Mouse (Mus musculus) frontal cortex, postnatal 25 days (tissue): ENCODE measurements at regions not wholly inside any gene's neighbourhood (a gene's known extent, or its start where the extent isn't known, plus 50 kb on each side); places are given as distances from the start of the nearest gene placed in this dataset.

Source experiments
- DNase-seq, 2 experiments: peaks; one replicate each; pipeline ENCODE4 v3.0.0; 2022; ENCODE audit warnings: low spot score in 2 of 2

DNA sequence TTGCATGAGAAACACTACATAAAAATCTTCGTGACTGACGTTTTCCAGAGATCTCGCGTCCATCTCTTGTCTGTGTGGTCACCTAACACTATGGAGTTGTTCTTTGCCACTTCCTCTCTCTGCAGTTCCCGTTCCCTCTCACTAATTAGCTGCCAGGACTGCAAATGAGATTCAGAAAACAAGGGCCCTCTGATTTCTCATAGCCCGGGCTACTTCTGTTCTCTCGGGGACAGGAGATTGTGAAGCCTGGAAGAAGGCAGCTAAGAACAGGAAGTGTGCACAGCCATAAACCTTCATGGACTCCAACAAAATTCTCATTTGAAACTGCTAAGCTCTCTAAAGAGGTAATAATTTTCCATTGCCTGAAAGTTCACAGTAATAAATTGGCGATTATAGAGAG lies 358.9 kb upstream of the Actbl2 start:
- no peak for DNase-seq

GRCm38 (mm10) chr13:110897621-110898020 lies 357.2 kb upstream of the Actbl2 start:
- DNase-seq: no peak

- peak; percentile 14 to 41 for DNase-seq
These were observed 351.7 kb upstream of the Actbl2 start for GRCm38 (mm10) chr13:110902994-110903644.

DNA sequence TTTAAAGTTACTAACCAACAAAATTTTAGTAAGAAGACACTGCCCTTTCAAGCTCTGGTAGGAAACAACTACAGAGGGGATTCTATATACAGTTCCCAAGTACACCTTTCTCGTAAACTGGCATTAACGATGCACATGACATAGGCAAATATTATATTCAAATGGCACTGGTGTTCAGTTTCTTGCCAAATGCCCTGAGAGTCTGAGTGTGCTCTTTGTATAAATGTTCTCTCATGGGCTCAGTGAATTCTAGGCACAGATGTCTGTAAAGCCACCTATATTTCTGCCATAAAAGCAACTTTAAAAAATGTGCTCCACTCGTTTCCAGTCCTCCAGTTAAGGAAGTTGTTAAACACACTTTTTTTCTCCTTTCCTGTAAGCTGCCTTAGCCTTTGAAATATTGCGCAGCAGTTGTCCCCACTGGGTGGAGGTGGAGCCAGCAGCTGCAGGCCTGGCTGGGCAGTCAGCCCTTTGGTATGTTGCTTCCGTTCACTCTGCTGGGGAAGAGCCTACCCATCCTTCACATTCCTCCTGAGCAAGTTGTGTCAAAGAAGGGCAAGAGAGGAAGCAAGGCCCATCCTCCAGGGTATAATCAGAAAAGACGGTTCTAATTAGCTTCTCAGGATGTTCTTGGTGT lies 347.4 kb upstream of the Actbl2 start:
- DNase-seq: no peak

DNA sequence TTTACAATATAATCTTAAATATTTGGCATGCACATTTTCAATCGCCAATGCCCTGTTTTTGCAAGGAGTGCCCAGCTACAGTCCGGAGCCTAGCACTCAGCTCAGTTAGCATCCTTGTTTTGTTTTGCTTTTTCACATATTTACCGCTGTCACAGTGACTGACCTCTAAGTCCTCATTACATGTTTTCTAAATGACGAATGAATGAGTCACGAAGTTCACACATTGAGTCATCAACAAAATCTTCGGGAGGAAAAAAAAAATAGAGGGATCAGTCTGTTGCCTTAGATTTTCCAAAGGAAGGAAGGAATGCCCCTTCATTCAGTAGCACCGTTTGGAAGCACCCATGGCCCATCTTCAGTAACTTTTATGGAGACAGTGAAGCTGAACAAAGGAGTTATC lies 342.9 kb upstream of the Actbl2 start:
- no peak for DNase-seq

DNA sequence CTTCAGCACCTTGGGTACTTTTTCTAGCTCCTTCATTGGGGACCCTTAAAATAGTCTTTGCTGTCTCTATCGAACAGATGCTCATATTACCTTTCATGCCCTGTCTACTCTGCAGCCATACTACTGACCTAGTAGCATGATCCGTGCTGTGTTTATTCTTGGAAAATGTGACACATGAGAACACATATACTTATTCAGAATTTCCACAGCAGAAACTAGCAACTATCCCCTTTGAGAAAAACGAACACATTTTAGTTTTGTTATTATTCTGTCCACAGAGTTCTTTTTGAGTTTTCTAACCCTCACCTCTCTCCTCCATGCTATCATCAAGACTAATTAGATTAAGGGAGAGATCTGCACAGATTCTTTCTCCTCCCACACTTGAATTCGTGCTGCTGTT lies 341.6 kb upstream of the Actbl2 start:
- DNase-seq: no peak

GRCm38 (mm10) chr13:110913687-110914086 lies 341.1 kb upstream of the Actbl2 start:
- DNase-seq: peak in 1 of 2 experiments; percentile 12

DNA sequence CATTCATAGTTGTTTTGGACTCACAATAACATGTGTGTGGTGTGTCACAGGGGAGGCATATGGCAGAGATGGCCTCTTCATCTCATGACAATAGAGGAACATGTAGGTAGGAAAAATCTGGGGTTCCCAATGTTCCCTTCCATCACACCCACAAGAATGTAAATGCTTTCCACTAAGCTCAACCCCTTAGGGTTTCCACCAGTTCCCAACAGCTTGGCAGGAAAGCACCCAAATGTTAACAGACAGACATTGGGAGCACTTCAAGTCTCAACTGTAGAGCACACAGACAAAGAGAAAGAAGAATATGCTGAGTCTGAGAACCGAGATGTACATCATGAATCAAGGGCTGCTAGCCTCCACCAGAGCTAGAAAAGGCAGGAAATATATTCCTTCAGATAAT lies 339.7 kb upstream of the Actbl2 start:
- no peak for DNase-seq

DNA sequence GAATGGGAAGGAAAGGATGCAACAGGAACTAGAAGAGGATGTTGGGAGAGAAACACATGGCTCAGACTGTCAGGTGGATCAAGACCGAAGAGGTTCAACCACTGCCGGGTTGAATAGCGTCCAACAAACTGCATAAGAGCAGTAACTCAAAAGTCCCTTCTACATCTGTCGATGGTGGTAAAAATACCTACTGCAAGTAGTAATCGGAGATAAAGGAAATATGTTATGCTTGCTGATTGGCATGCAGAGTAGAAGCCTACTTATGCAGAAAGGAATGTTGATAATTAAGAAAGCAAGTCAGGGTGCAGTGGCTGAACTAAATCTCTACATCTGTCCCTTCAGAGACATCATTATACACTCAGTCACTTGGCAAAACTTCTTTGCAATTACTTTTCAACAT lies 330.9 kb upstream of the Actbl2 start:
- DNase-seq: no peak

GRCm38 (mm10) chr13:110924897-110925296 lies 329.9 kb upstream of the Actbl2 start:
- no peak for DNase-seq

- no peak for DNase-seq
These were observed 326.7 kb upstream of the Actbl2 start for GRCm38 (mm10) chr13:110928143-110928542.

DNA sequence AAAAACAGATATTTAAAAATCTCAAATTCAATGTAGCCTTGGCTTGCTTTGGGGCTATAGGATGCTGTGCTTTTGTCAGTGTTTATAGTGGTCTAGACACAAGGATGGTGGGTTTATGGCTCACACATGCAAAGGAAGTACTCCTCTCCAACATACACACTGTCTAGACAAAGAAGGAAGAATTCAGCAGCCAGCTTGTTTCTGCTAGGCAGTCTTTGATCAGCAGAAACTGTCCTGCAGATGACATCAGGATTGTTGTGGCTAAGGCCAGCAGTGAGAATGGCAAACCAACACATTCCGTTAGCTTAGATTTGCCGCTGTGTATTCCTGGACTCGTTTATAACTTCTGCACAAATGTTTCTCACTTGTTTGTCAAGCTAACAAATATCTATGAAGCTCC lies 325.9 kb upstream of the Actbl2 start:
- no peak for DNase-seq

DNA sequence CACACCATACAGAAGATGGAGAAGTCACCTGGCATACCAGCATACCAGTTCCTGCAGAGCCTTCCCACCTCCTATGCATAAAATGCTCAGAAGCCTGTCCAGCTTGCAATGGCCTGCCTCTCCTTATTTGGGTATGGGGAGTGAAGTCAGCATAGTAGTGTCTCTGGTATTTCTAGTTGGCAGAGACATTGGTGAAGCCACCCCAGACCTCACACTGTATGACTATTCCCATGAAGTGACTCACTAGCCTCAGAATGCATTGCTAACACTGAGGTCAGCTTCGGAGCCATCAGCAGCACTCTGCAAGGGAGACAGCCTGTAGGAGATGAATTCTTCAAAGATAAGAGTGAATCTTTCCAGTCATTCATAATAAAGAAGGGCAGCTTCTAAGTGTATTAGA lies 325.2 kb upstream of the Actbl2 start:
- DNase-seq: no peak

DNA sequence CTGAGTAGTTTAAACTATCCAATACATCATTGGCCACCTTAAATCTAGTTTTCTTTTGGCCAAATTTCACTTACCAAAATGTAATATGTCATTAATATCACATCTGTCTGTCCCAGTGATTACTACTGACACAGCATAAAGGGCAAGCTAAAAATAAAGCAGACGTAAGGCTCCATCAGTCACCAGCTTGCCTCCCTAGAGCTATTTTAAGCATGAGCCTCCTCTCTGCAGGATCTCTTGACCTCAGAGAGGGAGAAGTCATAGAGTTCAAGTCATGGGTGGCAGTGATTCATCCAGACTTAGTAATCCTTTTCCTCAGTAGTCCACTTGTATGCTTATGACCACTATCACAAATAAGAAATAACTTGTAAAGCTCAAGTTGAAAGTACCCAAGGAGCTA lies 313.2 kb upstream of the Actbl2 start:
- DNase-seq: no peak

GRCm38 (mm10) chr13:110942986-110943644 lies 311.7 kb upstream of the Actbl2 start:
- no peak for DNase-seq

DNA sequence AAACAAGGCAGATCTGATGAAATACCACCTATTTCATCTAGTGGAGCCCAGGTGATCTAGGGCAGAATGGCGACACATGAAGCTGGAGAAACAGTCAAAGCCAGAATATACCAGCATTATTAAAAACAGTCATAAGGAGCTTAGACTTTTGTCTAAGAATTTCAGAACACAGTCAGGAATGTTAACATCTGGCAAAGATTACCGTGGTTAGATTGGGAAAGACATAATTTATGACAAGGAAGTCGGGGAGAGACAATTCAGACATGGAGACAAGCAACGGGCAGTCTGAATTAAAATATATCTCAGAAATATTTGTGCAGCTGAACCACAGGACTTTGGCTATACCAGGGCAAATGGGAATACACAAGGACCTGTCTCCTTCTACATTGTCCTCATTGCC lies 310.8 kb upstream of the Actbl2 start:
- DNase-seq: no peak

DNA sequence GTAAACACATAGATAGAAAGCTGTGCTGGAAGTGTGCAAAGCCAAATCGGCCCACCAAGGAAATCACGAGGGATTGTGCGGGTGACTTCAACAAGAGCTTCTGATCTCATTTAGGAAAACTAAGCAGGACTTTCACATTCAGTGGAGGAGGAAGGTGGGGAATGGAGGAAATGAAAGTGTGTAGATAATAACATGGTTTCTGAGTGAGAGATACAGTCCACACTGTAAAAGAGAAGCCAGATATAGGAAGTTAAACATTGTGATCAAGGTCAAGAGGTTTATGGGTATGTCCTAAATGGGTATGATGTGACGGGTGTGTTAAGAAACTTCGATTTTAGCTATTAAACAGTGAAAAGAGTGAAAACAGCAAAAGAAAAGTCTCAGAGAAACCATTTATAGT lies 310.1 kb upstream of the Actbl2 start:
- DNase-seq: no peak

- DNase-seq: no peak
These were observed 294.6 kb upstream of the Actbl2 start for GRCm38 (mm10) chr13:110960212-110960611.

DNA sequence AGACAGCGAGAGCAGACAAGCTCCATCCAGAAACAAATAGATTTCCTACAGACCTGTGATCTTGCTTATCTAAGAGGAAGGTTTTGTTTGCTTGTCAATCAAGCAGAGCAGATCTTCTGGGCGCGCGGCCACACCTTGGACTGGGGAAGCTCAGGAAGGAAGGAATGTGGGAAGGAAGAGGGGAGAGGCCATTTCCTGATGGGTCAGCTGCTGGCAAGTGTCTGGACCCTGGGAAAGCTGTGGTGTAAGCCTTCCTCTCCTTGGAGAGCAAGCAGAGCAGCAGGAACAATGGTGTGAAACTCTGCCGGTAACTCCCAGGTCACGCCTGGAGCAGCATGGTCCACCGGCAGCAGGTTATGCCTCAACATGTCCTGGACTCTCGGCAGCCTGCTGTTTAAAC lies 287.7 kb upstream of the Actbl2 start:
- DNase-seq: no peak

- peak in 1 of 2 experiments; percentile 56 for DNase-seq
These were observed 286.9 kb upstream of the Actbl2 start for GRCm38 (mm10) chr13:110967626-110968506.

DNA sequence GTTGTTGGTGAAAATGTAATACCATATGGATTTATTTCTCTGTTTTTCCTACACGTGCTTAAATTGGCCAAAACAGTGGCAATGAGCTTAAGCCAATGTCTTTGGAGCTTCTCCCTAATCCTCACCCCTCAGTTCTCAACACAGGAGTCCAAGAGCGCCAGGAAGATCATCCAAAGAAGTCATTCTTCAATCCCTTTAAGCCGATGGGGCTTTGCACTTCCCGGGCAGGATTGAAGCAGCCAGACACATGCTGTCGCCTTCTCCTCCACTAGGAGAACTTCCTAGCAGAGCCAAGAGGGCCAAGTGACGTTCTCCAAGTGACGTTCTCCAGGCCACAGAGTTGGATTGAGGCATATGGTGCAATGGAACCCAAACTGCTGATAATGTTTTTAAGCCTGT lies 286.3 kb upstream of the Actbl2 start:
- DNase-seq: no peak

DNA sequence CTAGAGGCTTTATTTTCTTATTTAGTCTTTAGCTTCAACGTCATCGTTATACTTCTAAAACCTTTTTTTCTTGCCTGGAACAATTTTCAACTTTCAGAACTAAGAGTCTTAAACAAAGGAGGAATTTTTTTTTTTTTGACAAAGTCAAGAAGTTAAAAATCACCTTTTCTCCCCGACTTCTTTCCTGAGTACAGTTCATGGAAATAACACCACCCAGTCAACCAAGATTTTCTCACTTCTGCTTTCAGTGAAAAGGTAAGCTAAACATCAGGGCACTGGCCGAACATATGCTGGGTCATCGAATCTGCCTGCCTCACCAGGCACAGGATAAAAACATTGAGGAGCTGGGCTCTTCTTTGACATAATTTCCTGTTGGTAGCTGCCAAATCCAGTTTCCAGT lies 277.4 kb upstream of the Actbl2 start:
- DNase-seq: no peak
